Mouse (Mus musculus) left cerebral cortex, adult 2 months (tissue): ENCODE measurements around the gene Slco3a1. TPM values are rescaled to one million over a fixed set of nuclear protein-coding genes. Genes with fewer than 3 reads are reported as not detected.

Experiments used
- DNase-seq, 2 experiments: peaks; one replicate each; pipeline ENCODE4 v3.0.0; 2021 to 2022; ENCODE audit warnings: low spot score in 2 of 2, mixed read lengths in 1 of 2; ENCODE audit errors: extremely low spot score in 1 of 2
- H3K27ac ChIP-seq: fragments of 200-600 bp; 2 replicates; pipeline ENCODE4 v1.8.1; 2022
- H3K4me3 ChIP-seq: fragments of 200-600 bp; 2 replicates; pipeline ENCODE4 v1.8.1; 2022
- CTCF ChIP-seq: fragments of 200-600 bp; IDR thresholded peaks from 2 replicates; pipeline ENCODE4 v1.8.1; 2022; ENCODE audit warnings: antibody characterized with exemption, mild to moderate bottlenecking, moderate library complexity
- intact Hi-C: fragments of 180-260 bp; cut with DNase I; formaldehyde crosslinking; loops from one replicate; pipeline ENCODE4 v1.15.1; 2025
- total RNA-seq, 2 experiments: library from RNA; stranded (reverse); gene quantifications; 2 replicates each; pipeline ENCODE4 v1.2.3; 2021

The Slco3a1 gene
- total RNA-seq, 2 experiments from 2014 or later = 54.9 to 56.8 TPM

- H3K27ac ChIP-seq = no peak overlapping the region
- H3K4me3 ChIP-seq = no peak overlapping the region
- TF ChIP-seq CTCF = no peak
- no peak for DNase-seq
- intact Hi-C loops = no loop called here
Observed at GRCm38 (mm10) chr7:74466886-74467285, 87.7 kb downstream of the Slco3a1 start.

GRCm38 (mm10) chr7:74464638-74465037 is 89.9 kb downstream of the Slco3a1 start:
- Histone ChIP-seq H3K4me3 (no peak overlapping the region), H3K27ac (no peak overlapping the region)
- no peak for DNase-seq
- intact Hi-C loops = no loop called here
- TF ChIP-seq CTCF = no peak

GRCm38 (mm10) chr7:74462451-74462850 is 92.1 kb downstream of the Slco3a1 start:
- no peak overlapping the region for H3K27ac ChIP-seq
- H3K4me3 ChIP-seq = no peak overlapping the region
- no peak for TF ChIP-seq CTCF
- DNase-seq = no peak
- intact Hi-C loops = no loop called here

- no peak overlapping the region for H3K4me3 ChIP-seq
- TF ChIP-seq CTCF = no peak
- no peak for DNase-seq
- intact Hi-C loops = no loop called here
- H3K27ac ChIP-seq = no peak overlapping the region
Observed at GRCm38 (mm10) chr7:74461736-74462135, 92.8 kb downstream of the Slco3a1 start.

GRCm38 (mm10) chr7:74461146-74461545 is 93.4 kb downstream of the Slco3a1 start:
- Histone ChIP-seq H3K27ac (no peak overlapping the region), H3K4me3 (no peak overlapping the region)
- no peak for TF ChIP-seq CTCF
- no peak for DNase-seq
- intact Hi-C loops = no loop called here

GRCm38 (mm10) chr7:74459812-74460211 is 94.8 kb downstream of the Slco3a1 start:
- Histone ChIP-seq H3K27ac (no peak overlapping the region), H3K4me3 (no peak overlapping the region)
- TF ChIP-seq CTCF = no peak
- intact Hi-C loops = loop anchor here (5.0 kb wide), 1 partner anchor 78 kb away; no protein-coding TSS in a partner anchor
- DNase-seq = no peak

GRCm38 (mm10) chr7:74459277-74459676 is 95.3 kb downstream of the Slco3a1 start:
- TF ChIP-seq CTCF = no peak

GRCm38 (mm10) chr7:74458475-74459221 is 95.9 kb downstream of the Slco3a1 start:
- no peak overlapping the region for H3K4me3 ChIP-seq
- peak overlapping the region; percentile 54 for H3K27ac ChIP-seq
- intact Hi-C loops = loop anchor here (5.0 kb wide), 1 partner anchor 76 kb away; no protein-coding TSS in a partner anchor
- no peak for DNase-seq
- no peak for TF ChIP-seq CTCF

More at GRCm38 (mm10) chr7:74459277-74459676, 95.3 kb downstream of the Slco3a1 start:
- intact Hi-C loops = loop anchor here (5.0 kb wide), 1 partner anchor 77 kb away; no protein-coding TSS in a partner anchor
- no peak overlapping the region for H3K4me3 ChIP-seq
- H3K27ac ChIP-seq = peak overlapping the region; percentile 54
- DNase-seq = no peak

GRCm38 (mm10) chr7:74457347-74457975 is 97.1 kb downstream of the Slco3a1 start:
- peak overlapping the region; percentile 54 for H3K27ac ChIP-seq
- intact Hi-C loops = loop anchor here (5.0 kb wide), 1 partner anchor 75 kb away; no protein-coding TSS in a partner anchor
- DNase-seq = peak; percentile 32 to 60
- H3K4me3 ChIP-seq = no peak overlapping the region
- TF ChIP-seq CTCF = no peak

- no peak for TF ChIP-seq CTCF
- no peak overlapping the region; the same call in 1 of the 2 replicates for H3K27ac ChIP-seq
Observed at GRCm38 (mm10) chr7:74456781-74457180, 97.8 kb downstream of the Slco3a1 start.

GRCm38 (mm10) chr7:74451047-74451446 is 103.5 kb downstream of the Slco3a1 start:
- H3K27ac ChIP-seq = no peak overlapping the region
- intact Hi-C loops = no loop called here
- TF ChIP-seq CTCF = no peak
- no peak for DNase-seq
- H3K4me3 ChIP-seq = no peak overlapping the region

More at GRCm38 (mm10) chr7:74456781-74457180, 97.8 kb downstream of the Slco3a1 start:
- DNase-seq = no peak
- intact Hi-C loops = loop anchor here (5.0 kb wide), 1 partner anchor 74 kb away; no protein-coding TSS in a partner anchor
- H3K4me3 ChIP-seq = no peak overlapping the region

GRCm38 (mm10) chr7:74449802-74450201 is 104.8 kb downstream of the Slco3a1 start:
- no peak for TF ChIP-seq CTCF
- intact Hi-C loops = no loop called here
- DNase-seq = no peak
- Histone ChIP-seq H3K4me3 (no peak overlapping the region), H3K27ac (no peak overlapping the region)
